Mouse (Mus musculus): ENCODE measurements around the gene Tmco2. TPM values are rescaled to one million over a fixed set of nuclear protein-coding genes. Genes with fewer than 3 reads are reported as not detected.

Gene Tmco2
- polyA plus RNA-seq (2012): not detected in 2 replicates

DNA sequence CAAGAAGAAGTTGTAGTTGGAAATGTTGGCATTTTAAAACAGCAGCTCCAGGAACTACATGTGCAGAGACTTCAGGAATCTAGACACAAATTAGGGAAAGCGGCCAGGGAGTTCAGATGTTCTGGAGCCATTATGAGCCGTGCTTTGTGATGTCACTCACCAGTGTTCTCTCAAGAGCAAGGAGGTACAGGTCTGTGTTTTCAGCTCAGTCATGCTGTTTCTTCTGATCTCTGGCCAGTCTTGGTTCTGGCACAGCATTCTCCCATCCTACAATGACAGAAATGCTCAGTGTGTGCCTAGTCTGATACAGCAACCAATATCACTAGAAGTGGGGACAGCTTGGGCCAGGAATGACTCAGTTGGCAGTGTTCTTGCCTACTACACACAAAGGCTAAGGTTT lies at the start of gene Tmco2:
Tmco2 (minus strand) TSS at position 101 of the 400 bp plus-strand sequence.

DNA sequence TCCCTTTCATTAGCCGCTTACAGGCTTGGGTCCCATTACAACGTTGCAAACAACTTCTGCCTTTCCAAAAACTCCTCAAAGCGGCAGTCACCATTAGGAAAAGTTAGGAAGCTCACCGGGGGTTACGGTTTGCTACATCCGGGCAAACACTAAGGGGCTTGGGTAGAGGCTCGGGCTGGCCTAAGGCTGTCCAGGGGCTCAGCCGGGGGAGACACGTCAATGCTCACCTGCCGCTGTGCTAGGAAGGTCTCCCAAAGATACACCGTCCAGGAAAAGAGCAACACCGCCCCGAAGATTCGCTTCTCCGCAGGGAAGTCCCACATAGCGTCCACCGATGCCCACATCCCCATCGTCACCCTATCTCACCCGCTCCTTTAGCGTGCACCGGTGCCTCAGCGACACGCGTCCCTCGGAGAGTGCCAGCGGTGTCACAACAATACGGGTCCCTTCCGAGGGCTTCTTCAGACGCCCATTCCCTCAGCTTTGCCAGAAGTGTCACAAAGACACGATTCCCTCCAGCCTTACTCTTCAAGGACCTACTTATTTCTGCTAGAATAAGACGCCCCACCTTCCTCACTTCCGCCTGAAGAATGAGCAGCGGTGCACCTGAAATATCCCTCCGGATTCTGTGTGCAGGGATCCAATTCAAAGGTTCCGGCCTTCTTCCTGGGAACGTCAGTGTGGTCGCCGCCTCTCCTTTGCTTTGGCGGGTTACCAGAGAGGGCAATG lies 11.2 kb downstream of the Tmco2 start, which contains the start of gene Zmpste24:
Zmpste24 (minus strand) TSS at position 592 of the 729 bp plus-strand sequence.

Other genes with a start within 250 kb of the Tmco2 start
- 4.7 and 5.9 TPM in 2 replicates for gene Exo5, start 184.2 kb downstream of the Tmco2 start, polyA plus RNA-seq (2012)
- 3.5 and 3.6 TPM in 2 replicates for gene Zfp69, start 157.5 kb downstream of the Tmco2 start, polyA plus RNA-seq (2012)
- gene Smap2, start 92.0 kb downstream of the Tmco2 start, polyA plus RNA-seq (2012): 32.3 and 39.6 TPM in 2 replicates
- gene Col9a2, start 69.8 kb downstream of the Tmco2 start, polyA plus RNA-seq (2012): not detected in 2 replicates
- 5.0 and 6.1 TPM in 2 replicates for gene Zmpste24, start 11.0 kb downstream of the Tmco2 start, polyA plus RNA-seq (2012)
- gene Rlf, start 105.9 kb upstream of the Tmco2 start, polyA plus RNA-seq (2012): 1.8 and 3.2 TPM in 2 replicates
- gene Gm12888, start 215.7 kb upstream of the Tmco2 start, polyA plus RNA-seq (2012): not detected in 2 replicates

Measured in megakaryocyte-erythroid progenitor cell, adult 5 weeks (primary cell).